Mouse (Mus musculus) MEL (cell line): ENCODE data around the gene Pygm. TPM values are rescaled to one million over a fixed set of nuclear protein-coding genes. Genes with fewer than 3 reads are reported as not detected.

Source experiments
- DNase-seq: peaks from one replicate; pipeline ENCODE4 v3.0.0; 2011; ENCODE audit warnings: low read depth, low spot score
- H3K27ac ChIP-seq: 2 replicates; pipeline ENCODE4 v1.5.1; 2012; ENCODE audit warnings: low read depth, mild to moderate bottlenecking, control low read depth, low read length, moderate library complexity; ENCODE audit not compliant: control insufficient read depth
- H3K27me3 ChIP-seq, 2 experiments: fragments of 150-350 bp in 1 of 2; sonication (generic) in 1 of 2; 2 replicates each; pipeline ENCODE4 v1.6.1; 2012; ENCODE audit warnings: low read length in 2 of 2, mild to moderate bottlenecking in 2 of 2, improper control_type of control experiment in 1 of 2, moderate library complexity in 1 of 2; ENCODE audit not compliant: insufficient read depth in 2 of 2, control insufficient read depth in 1 of 2
- H3K36me3 ChIP-seq, 2 experiments: 2 replicates each; pipeline ENCODE4 v1.6.1; 2012 to 2014; ENCODE audit warnings: low read length in 2 of 2, improper control_type of control experiment in 1 of 2, inconsistent platforms in 1 of 2, mild to moderate bottlenecking in 1 of 2; ENCODE audit not compliant: insufficient read depth in 2 of 2, control insufficient read depth in 1 of 2
- H3K4me1 ChIP-seq, 2 experiments: fragments of 150-350 bp in 1 of 2; sonication (generic) in 1 of 2; 2 replicates each; pipeline ENCODE4 v1.6.1; 2012; ENCODE audit warnings: low read length in 2 of 2, improper control_type of control experiment in 1 of 2, mild to moderate bottlenecking in 1 of 2; ENCODE audit not compliant: insufficient read depth in 2 of 2, control insufficient read depth in 1 of 2
- H3K4me3 ChIP-seq, 2 experiments: fragments of 150-350 bp in 1 of 2; sonication (generic) in 1 of 2; 2 replicates each; pipeline ENCODE4 v1.5.1; 2012; ENCODE audit warnings: low read depth in 2 of 2, low read length in 2 of 2, mild to moderate bottlenecking in 2 of 2, moderate library complexity in 2 of 2, control low read depth in 1 of 2, improper control_type of control experiment in 1 of 2; ENCODE audit not compliant: control insufficient read depth in 1 of 2, insufficient read depth in 1 of 2
- H3K79me2 ChIP-seq: 2 replicates; pipeline ENCODE4 v1.6.1; 2012; ENCODE audit warnings: mild to moderate bottlenecking, low read length, moderate library complexity; ENCODE audit not compliant: control insufficient read depth, poor library complexity, insufficient read depth
- H3K9ac ChIP-seq: 2 replicates; pipeline ENCODE4 v1.6.1; 2012; ENCODE audit warnings: low read depth, mild to moderate bottlenecking, control low read depth, low read length, moderate library complexity; ENCODE audit not compliant: control insufficient read depth, poor library complexity, severe bottlenecking
- H3K9me3 ChIP-seq: fragments of 150-350 bp; sonication (generic); replicated peaks from 2 replicates; pipeline ENCODE4 v1.6.1; 2012; ENCODE audit warnings: mild to moderate bottlenecking, low read length, improper control_type of control experiment, moderate library complexity; ENCODE audit not compliant: insufficient read depth
- CTCF ChIP-seq, 3 experiments: IDR thresholded peaks in 2 of 3; conservative IDR thresholded peaks in 1 of 3; 2 replicates each; pipeline ENCODE4 v1.5.1; 2011 to 2012; ENCODE audit warnings: low read length in 3 of 3, low read depth in 2 of 3, mild to moderate bottlenecking in 2 of 3, improper control_type of control experiment in 1 of 3, inconsistent platforms in 1 of 3, mixed read lengths in 1 of 3, moderate library complexity in 1 of 3; ENCODE audit not compliant: control insufficient read depth in 1 of 3, insufficient read depth in 1 of 3, poor library complexity in 1 of 3, severe bottlenecking in 1 of 3
- E2F4 ChIP-seq: IDR thresholded peaks from 2 replicates; pipeline ENCODE4 v1.6.1; 2011; ENCODE audit warnings: low read depth, low read length, improper control_type of control experiment, borderline replicate concordance
- ELF1 ChIP-seq: IDR thresholded peaks from 2 replicates; pipeline ENCODE4 v1.6.1; 2014; ENCODE audit warnings: low read depth, mild to moderate bottlenecking, inconsistent platforms, low read length, improper control_type of control experiment, moderate library complexity
- GATA1 ChIP-seq: IDR thresholded peaks from 2 replicates; pipeline ENCODE4 v1.6.1; 2011; ENCODE audit warnings: low read depth, low read length, improper control_type of control experiment
- MEF2A ChIP-seq: IDR thresholded peaks from 2 replicates; pipeline ENCODE4 v1.6.1; 2014; ENCODE audit warnings: low read depth, mild to moderate bottlenecking, inconsistent platforms, low read length, improper control_type of control experiment; ENCODE audit not compliant: poor library complexity, insufficient replicate concordance, severe bottlenecking; ENCODE audit errors: extremely low read depth
- MXI1 ChIP-seq: IDR thresholded peaks from 2 replicates; pipeline ENCODE4 v1.6.1; 2011; ENCODE audit warnings: mild to moderate bottlenecking, low read depth, low read length, improper control_type of control experiment
- MYB ChIP-seq: IDR thresholded peaks from 2 replicates; pipeline ENCODE4 v1.6.1; 2011; ENCODE audit warnings: mild to moderate bottlenecking, low read depth, low read length, improper control_type of control experiment
- NELFE ChIP-seq: IDR thresholded peaks from 2 replicates; pipeline ENCODE4 v1.6.1; 2011; ENCODE audit warnings: low read depth, low read length, improper control_type of control experiment
- POLR2A ChIP-seq, 2 experiments: IDR thresholded peaks; 2 replicates each; pipeline ENCODE4 v1.6.1; 2011 to 2012; ENCODE audit warnings: low read length in 2 of 2, mild to moderate bottlenecking in 2 of 2, control low read depth in 1 of 2, improper control_type of control experiment in 1 of 2, low read depth in 1 of 2, moderate library complexity in 1 of 2; ENCODE audit not compliant: control insufficient read depth in 1 of 2, insufficient read depth in 1 of 2, poor library complexity in 1 of 2
- POLR2AphosphoS2 ChIP-seq: IDR thresholded peaks from 2 replicates; pipeline ENCODE4 v1.6.1; 2011; ENCODE audit warnings: low read length, improper control_type of control experiment
- POLR2AphosphoS5 ChIP-seq: IDR thresholded peaks from 2 replicates; pipeline ENCODE4 v1.6.1; 2012; ENCODE audit warnings: low read depth, borderline replicate concordance, mild to moderate bottlenecking, inconsistent platforms, low read length, moderate library complexity, mixed read lengths
- TCF12 ChIP-seq: IDR thresholded peaks from 2 replicates; pipeline ENCODE4 v1.6.1; 2014; ENCODE audit warnings: low read depth, mild to moderate bottlenecking, inconsistent platforms, low read length, improper control_type of control experiment, moderate library complexity
- USF1 ChIP-seq: IDR thresholded peaks from 2 replicates; pipeline ENCODE4 v1.6.1; 2014; ENCODE audit warnings: low read depth, mild to moderate bottlenecking, inconsistent platforms, low read length, improper control_type of control experiment, moderate library complexity
- USF2 ChIP-seq, 2 experiments: IDR thresholded peaks; 2 replicates each; pipeline ENCODE4 v1.6.1; 2011 to 2012; ENCODE audit warnings: improper control_type of control experiment in 2 of 2, low read length in 2 of 2, borderline replicate concordance in 1 of 2, inconsistent platforms in 1 of 2, low read depth in 1 of 2, mild to moderate bottlenecking in 1 of 2; ENCODE audit not compliant: insufficient read depth in 1 of 2
- polyA plus RNA-seq, 2 experiments: library from polyadenylated mRNA; stranded (reverse) in 1 of 2; unstranded in 1 of 2; fragments of >175 nt in 1 of 2; fragments of >200 nt in 1 of 2; gene quantifications; 2 replicates each; pipeline versions ENCODE4 v1.2.1 to v1.2.4; 2012; ENCODE audit warnings: low replicate concordance in 2 of 2, low read depth in 1 of 2; ENCODE audit not compliant: insufficient read length in 2 of 2, insufficient read depth in 1 of 2, missing spikeins in 1 of 2
- total RNA-seq: library from RNA; depleted of rRNA; stranded (reverse); fragments of 300-350 nt; gene quantifications from 2 replicates; pipeline ENCODE4 v1.2.3, GENCODE M21; 2012

Gene Pygm
- total and polyA plus RNA-seq, 3 experiments = 0.73 to 3.3 TPM; not detected in 1

DNA sequence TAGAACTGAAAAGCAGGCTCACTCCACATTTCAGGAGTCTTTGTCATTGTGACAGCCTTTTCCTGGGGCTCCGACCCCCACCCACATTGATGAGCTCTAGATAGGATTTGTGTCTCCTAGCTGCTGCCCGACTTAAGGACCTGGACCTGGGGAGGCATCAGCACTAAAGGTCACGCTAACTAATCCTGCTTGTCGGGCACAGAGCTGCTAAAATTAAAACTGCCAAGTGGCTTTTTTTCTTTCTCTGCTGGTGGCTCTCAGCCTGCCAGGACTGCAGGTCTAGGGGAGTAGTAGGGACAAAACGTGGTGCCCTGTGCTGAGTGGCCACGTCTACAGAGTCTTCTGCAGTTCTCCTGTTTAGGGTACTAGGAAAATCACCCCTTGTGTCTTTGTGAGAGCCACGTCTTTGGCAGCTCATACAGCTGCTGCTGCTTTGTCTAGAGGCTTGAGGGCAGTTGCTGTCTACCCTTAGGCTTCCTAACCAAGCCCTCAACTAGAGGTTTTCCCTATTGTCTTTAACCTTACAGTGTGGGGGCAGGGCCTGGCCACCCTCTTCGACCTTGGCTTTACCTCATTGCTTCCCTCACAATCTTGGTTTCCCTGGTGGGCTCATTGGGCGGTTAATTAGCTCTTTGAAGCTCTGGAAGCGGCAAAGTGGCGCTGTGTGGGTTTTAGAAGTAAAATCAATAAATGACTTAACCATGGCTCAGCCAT is 6.7 kb upstream of the Pygm start:
- Histone ChIP-seq H3K27ac (no peak overlapping the region), H3K9ac (no peak overlapping the region), H3K36me3 (peaks cover under 1 to 14% of the 10 kb centered on the region in 2 experiments; a peak in 2 of 4 replicates), H3K4me3 (no peak overlapping the region), H3K79me2 (no peaks in the 10 kb centered on the region), H3K4me1 (no peaks in the 10 kb centered on the region), H3K27me3 (no peaks in the 10 kb centered on the region), H3K9me3 (no peaks in the 10 kb centered on the region)
- no peak for DNase-seq
- TF ChIP-seq USF1 (no peak), USF2 (IDR thresholded peaks at IDR 0.05; ENCODE audit: borderline replicate concordance in 1 of 2, insufficient read depth in 1 of 2, low read depth in 1 of 2, low read length in 2 of 2) (no peak), CTCF (IDR thresholded peaks at IDR 0.05 in 2 of 3, conservative IDR thresholded peaks at IDR 0.05 in 1 of 3; ENCODE audit: control insufficient read depth in 1 of 3, insufficient read depth in 1 of 3, low read depth in 2 of 3, low read length in 3 of 3, poor library complexity in 1 of 3, severe bottlenecking in 1 of 3) (no peak), ELF1 (no peak), NELFE (no peak), TCF12 (no peak), MEF2A (no peak), POLR2A (IDR thresholded peaks at IDR 0.05; ENCODE audit: control insufficient read depth in 1 of 2, insufficient read depth in 1 of 2, low read depth in 1 of 2, low read length in 2 of 2, poor library complexity in 1 of 2) (no peak), MXI1 (no peak), MYB (no peak), GATA1 (no peak), POLR2AphosphoS5 (no peak)

DNA sequence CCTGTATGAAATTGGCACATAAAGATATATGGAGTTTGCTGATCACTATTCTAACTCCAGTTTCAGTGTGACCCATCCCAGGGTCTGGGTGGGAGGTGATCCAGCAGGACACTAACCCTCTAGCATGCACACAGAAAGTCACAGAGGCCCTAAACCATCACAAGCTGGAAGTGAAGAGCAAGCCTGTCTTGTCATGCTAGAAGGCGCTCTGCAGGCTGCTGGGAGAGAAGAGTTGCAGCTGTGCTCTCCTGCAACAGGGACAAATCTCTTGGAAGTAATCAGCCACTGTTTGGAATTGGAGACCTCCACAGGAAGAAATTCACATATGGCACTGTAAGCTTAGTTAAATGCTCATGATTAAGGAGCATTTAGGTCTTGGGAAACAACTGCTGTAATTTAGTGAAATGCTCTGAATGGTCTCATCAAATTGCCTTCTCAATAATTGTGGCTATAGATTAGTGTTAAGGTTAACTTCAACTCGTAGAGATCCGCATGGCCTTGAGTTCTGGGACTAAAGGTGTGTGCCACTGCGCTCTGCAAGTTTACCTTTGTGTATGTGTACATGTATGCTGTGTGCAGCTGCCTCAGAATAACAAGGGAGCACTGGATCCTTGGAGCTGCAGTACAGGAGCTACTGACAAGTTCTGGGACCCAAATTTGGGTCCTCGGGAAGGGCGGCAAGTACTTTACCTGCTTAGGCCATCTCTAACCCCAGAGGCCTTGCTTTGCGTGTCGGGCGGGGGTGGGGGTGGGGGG is 3.6 kb upstream of the Pygm start:
- no peak for TF ChIP-seq POLR2AphosphoS5
- peak; percentile 85; the same call in 1 of the 2 replicates for TF ChIP-seq POLR2AphosphoS2
- TF ChIP-seq POLR2A (IDR thresholded peaks at IDR 0.05; ENCODE audit: control insufficient read depth in 1 of 2, insufficient read depth in 1 of 2, low read depth in 1 of 2, low read length in 2 of 2, poor library complexity in 1 of 2) = 0 out of 4 replicates have a peak, but pooled peaks of 1 of the 2 experiments have one; percentile 28
- TF ChIP-seq E2F4 = no peak
- H3K36me3 ChIP-seq = peaks cover 0 to 6% of the 10 kb centered on the region in 2 experiments; a peak in 2 of 4 replicates
- H3K79me2 ChIP-seq = no peaks in the 10 kb centered on the region
- no peak overlapping the region for H3K9ac ChIP-seq
- no peaks in the 10 kb centered on the region for H3K9me3 ChIP-seq
- no peak overlapping the region for H3K27ac ChIP-seq
- no peaks in the 10 kb centered on the region for H3K4me1 ChIP-seq
- H3K27me3 ChIP-seq = no peaks in the 10 kb centered on the region
- no peak overlapping the region for H3K4me3 ChIP-seq
- DNase-seq = no peak
